Mouse (Mus musculus) cortical plate, adult 2 months (tissue): ENCODE results near the gene Oasl2.

Experiments used
- CTCF ChIP-seq: fragments of 200-500 bp; IDR thresholded peaks from 2 replicates; pipeline ENCODE4 v1.5.1; 2011; ENCODE audit warnings: mild to moderate bottlenecking, control low read depth, low read length; ENCODE audit not compliant: insufficient read depth; ENCODE audit errors: extremely low read depth
- POLR2A ChIP-seq: fragments of 200-500 bp; IDR thresholded peaks from 2 replicates; pipeline ENCODE4 v1.6.1; 2011; ENCODE audit warnings: mild to moderate bottlenecking, low read length, control low read depth; ENCODE audit not compliant: insufficient read depth; ENCODE audit errors: extremely low read depth

DNA sequence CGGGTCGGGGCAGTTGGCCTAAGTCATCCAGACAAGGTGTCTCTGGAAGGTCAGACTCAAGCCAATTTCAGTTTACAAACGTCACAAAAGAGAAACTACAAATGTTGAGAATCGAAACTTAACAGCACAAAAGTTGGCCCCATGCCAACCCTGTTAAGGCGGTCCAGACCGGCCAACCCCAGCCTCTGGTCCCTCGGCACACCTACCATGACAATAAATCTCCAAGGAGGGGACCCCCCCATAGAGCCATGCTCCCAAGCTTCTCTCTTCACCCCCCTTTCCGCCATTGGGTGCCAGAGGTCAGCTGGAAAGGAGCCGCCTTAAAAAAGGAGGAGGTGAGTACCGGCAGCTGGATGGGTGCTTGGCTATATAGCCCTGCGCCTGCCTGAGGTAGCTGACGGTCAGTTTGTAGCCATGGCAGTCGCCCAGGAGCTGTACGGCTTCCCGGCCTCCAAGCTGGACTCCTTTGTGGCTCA is 26.3 kb downstream of the Oasl2 start, which contains the start of gene Oasl1:
- TF ChIP-seq POLR2A = no peak
- no peak for TF ChIP-seq CTCF
